Mouse (Mus musculus) B cell, adult 2 months (primary cell): ENCODE results near the gene Apba2.

ENCODE experiments used
- DNase-seq, 2 experiments: peaks; one replicate each; pipeline ENCODE4 v3.0.0; 2022

Apba2 gene

GRCm38 (mm10) chr7:64533374-64533773 is 31.9 kb downstream of the Apba2 start:
- DNase-seq, result no peak

- no peak for DNase-seq
Observed at GRCm38 (mm10) chr7:64535269-64535668, 33.8 kb downstream of the Apba2 start.

- DNase-seq, result no peak
Observed at GRCm38 (mm10) chr7:64539450-64540148, 38.1 kb downstream of the Apba2 start.

- no peak for DNase-seq
Observed at GRCm38 (mm10) chr7:64546801-64547200, 45.3 kb downstream of the Apba2 start.

- DNase-seq, result no peak
Observed at GRCm38 (mm10) chr7:64550856-64551255, 49.4 kb downstream of the Apba2 start.

- no peak for DNase-seq
Observed at GRCm38 (mm10) chr7:64552523-64553190, 51.2 kb downstream of the Apba2 start.

- DNase-seq, result no peak
Observed at GRCm38 (mm10) chr7:64561711-64562498, 60.4 kb downstream of the Apba2 start.

- no peak for DNase-seq
Observed at GRCm38 (mm10) chr7:64564891-64565571, 63.5 kb downstream of the Apba2 start.

GRCm38 (mm10) chr7:64566371-64567243 is 65.1 kb downstream of the Apba2 start:
- DNase-seq, result no peak

- DNase-seq, result no peak
Observed at GRCm38 (mm10) chr7:64568722-64569121, 67.2 kb downstream of the Apba2 start.

- no peak for DNase-seq
Observed at GRCm38 (mm10) chr7:64569676-64570075, 68.2 kb downstream of the Apba2 start.

- DNase-seq, result no peak
Observed at GRCm38 (mm10) chr7:64570914-64571313, 69.4 kb downstream of the Apba2 start.

- no peak for DNase-seq
Observed at GRCm38 (mm10) chr7:64574144-64574543, 72.6 kb downstream of the Apba2 start.

GRCm38 (mm10) chr7:64576519-64576951 is 75.0 kb downstream of the Apba2 start:
- DNase-seq, result no peak

GRCm38 (mm10) chr7:64578176-64578575 is 76.7 kb downstream of the Apba2 start:
- DNase-seq, result no peak

- DNase-seq, result no peak
Observed at GRCm38 (mm10) chr7:64579887-64580286, 78.4 kb downstream of the Apba2 start.

GRCm38 (mm10) chr7:64580293-64580692 is 78.8 kb downstream of the Apba2 start:
- DNase-seq, result no peak

- DNase-seq, result no peak
Observed at GRCm38 (mm10) chr7:64582358-64582757, 80.9 kb downstream of the Apba2 start.

GRCm38 (mm10) chr7:64583670-64584121 is 82.2 kb downstream of the Apba2 start:
- DNase-seq, result no peak

GRCm38 (mm10) chr7:64586133-64586532 is 84.6 kb downstream of the Apba2 start:
- DNase-seq, result no peak

- no peak for DNase-seq
Observed at GRCm38 (mm10) chr7:64586571-64586970, 85.1 kb downstream of the Apba2 start.
